Mouse (Mus musculus): Measurements from ENCODE around the gene Hspa1b.

GRCm38 (mm10) chr17:34977000-34977399 lies 18.0 kb upstream of the Hspa1b start:
- TF ChIP-seq POLR2A (IDR thresholded peaks at IDR 0.05; ENCODE audit: borderline replicate concordance, insufficient read depth, low read length) (no peak), CTCF (IDR thresholded peaks at IDR 0.05; ENCODE audit: borderline replicate concordance, insufficient read depth, low read depth, low read length) (no peak)
